Mouse (Mus musculus) common myeloid progenitor, adult 5-6 weeks (primary cell): Measurements from ENCODE around the gene Zdhhc5. TPM values are rescaled to one million over a fixed set of nuclear protein-coding genes. Genes with fewer than 3 reads are reported as not detected.

Experiments
- ATAC-seq: replicated peaks from 2 replicates; pipeline ENCODE4 v1.8.0; 2016; ENCODE audit warnings: low read depth, mild to moderate bottlenecking, moderate TSS enrichment, inconsistent platforms; ENCODE audit not compliant: poor library complexity, severe bottlenecking
- total RNA-seq: library from RNA; stranded (forward); fragments of 200-1000, 187-1606 nt; gene quantifications from 2 replicates; pipeline ENCODE4 v1.2.3, GENCODE M21; 2017

The Zdhhc5 gene
- total RNA-seq = 28.9 and 37.0 TPM in 2 replicates

DNA sequence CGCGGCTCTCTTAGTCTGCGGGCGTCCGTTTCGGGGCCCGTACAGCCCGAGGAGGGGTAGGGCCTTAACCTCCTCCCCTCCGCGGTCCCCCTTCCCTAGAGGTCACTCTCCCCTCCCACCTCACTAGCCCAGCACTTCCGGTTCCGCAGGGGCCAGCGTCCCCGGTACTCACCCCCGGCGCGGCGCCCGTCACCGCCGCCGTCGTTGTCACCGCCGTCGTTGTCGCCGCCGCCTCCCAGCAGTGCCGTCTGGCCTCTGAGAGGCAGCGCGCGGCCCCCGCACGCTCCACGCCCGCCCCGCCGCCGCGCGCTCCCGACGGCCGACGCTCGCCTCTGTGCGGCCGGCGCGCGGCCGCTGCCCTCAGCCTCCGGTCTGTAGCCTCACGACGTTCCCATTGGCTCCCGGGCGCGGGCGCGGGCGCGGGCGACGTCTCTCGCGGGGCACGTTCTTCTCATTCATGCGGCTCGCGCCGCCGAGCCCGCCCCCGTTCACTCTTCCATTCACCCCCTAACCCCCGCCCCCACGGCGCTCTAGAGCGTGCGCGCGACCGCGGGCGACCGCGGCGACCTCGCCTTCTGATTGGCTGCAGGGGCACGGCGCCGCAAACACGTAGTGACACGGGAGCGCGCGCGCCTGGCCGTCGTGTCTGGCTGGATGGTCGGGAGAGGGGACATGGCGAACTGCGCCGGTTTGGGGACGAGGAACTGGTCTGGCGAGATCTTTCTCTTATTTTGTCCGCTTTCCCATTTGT is at the start of gene Zdhhc5:
Gene Zdhhc5 (minus strand): TSS at position 370 of the 751 bp plus-strand sequence.
- ATAC-seq = peak; percentile 82

DNA sequence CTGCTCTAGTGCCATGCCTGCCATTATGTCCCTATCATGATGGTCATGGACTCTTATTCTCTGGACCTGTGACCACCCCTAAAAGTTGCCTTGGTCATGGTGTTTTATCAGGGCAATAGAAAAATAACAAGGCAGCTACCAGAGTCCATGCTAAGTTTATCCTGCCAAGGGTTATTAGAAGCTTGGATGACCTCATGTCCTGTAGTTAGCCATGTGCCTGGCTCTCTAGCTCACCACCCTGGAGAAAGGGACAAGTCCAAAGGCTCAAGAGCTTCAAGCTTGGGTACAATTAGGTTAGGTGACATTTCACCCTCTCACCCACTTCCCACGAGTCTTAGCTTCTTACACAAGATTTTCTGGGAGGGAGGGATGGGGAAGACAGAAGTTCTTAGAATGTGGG is 47.8 kb upstream of the Zdhhc5 start:
- no peak for ATAC-seq

GRCm38 (mm10) chr2:84762295-84762694 is 47.3 kb upstream of the Zdhhc5 start:
- no peak for ATAC-seq

- ATAC-seq = no peak
These were observed 46.9 kb upstream of the Zdhhc5 start for GRCm38 (mm10) chr2:84761840-84762239.

DNA sequence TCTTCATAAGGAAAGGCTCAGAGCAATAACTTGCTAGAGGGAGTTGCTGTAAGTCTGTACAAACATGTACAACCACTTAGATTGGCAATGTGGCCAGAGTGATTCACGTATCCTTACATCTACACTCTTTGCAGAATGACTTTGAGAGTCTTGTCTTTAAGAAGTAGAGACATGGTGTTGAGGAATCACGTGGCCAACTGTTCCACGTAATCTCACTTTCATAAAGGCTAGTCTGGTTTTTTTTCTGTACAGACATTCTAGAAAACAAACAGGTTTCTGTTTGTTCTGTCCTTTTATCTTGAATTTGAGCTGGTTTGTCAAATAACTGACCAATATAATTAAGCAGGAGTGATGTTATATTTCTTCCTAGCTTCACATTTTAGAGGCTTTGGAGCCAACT is 46.3 kb upstream of the Zdhhc5 start:
- no peak for ATAC-seq

DNA sequence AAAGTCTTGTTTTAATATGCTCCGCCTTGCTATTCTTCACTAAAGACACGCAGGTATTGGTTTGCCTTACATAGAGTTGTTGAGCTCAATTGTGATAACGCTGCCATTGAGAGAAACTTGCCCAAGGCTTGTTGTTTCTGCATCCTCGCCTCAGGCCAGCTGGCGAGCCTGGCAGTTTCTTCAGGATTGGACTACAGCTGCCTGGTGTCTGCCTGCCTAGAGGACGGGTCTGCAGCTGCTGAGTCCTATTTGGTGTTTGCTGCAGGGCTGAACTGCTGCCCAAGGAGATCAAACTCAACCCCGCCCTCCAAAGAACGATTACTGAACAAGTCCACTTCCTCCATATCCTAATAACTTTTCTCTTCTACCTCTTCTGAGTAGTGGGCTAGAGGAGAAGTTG is 45.8 kb upstream of the Zdhhc5 start:
- ATAC-seq = no peak

GRCm38 (mm10) chr2:84758542-84759127 is 43.7 kb upstream of the Zdhhc5 start:
- ATAC-seq = peak; percentile 93

DNA sequence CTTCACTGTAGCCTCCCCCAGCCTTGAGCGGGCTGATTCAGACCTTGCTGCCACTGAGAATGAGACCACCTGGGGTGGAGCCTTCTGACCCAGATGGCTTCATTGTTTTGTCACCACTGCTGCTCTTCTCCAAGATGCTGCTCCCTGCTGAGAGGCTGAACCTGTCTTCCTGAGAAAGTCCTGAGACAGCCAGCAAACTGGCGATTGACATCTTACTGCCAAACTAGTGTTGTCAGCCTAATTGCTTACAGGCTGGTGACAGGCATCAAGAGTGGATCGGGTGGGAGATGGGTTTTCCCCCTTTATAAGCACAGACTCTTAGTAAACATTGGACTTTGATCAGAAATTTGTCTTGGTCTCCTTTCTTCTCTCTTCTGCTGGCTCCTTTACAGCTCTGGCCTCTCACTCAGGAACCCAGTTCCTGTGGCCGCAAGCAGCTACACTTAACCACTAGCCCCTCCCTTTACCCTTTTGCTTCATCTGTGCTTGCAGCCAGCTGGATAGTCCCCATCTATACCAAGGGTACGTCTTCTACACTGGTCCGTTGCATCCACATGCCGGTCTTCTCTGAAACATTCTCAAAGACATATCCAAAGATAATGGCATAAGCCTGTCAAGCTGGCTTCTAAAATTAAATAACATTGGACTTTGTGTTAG is 42.2 kb upstream of the Zdhhc5 start:
- peak; percentile 74 for ATAC-seq

GRCm38 (mm10) chr2:84756245-84756644 is 41.3 kb upstream of the Zdhhc5 start:
- ATAC-seq = no peak

DNA sequence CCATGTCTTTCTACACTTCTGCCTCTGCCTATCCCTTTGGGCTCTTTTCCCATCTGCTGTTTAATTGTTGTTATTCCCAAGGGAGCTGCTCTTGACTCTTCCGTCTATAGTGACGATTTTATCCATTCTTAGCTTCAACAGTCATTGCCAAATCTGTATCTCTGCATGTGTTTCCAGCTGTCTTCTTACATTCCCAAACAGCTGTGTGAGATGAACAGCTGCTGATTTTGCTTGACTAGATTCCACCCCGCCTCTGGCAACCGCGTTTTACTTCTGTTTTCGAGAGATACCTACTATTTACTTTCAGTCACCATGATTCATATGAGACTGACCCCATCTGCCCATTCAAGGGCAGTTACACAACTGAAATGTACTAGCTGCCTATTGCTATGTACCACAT is 35.1 kb upstream of the Zdhhc5 start:
- ATAC-seq = no peak

DNA sequence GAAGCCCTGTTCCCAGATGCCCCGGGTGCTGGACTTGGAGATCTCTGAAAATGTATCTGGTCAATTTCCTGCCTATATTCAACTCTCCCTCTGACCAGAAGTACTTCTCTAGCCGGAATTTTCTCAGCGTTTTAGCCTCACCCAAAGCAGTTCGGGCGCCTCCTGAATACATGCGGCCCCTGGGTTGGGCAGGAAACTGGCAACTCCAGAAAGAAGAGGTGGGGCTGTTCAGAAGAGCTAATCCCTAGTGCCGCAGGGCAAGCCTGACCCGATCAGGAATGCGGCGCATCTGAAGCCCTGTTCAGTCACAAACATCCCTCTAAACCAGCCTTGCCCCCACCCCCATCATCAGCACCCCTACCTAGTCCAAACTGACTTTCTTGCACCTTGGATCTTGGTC is 29.1 kb upstream of the Zdhhc5 start:
- ATAC-seq = no peak

- peak; percentile 79 for ATAC-seq
These were observed 28.6 kb upstream of the Zdhhc5 start, which contains the start of gene Gm19426 for GRCm38 (mm10) chr2:84743561-84743960. Gene Gm19426 (minus strand): TSS chr2:84743655.

DNA sequence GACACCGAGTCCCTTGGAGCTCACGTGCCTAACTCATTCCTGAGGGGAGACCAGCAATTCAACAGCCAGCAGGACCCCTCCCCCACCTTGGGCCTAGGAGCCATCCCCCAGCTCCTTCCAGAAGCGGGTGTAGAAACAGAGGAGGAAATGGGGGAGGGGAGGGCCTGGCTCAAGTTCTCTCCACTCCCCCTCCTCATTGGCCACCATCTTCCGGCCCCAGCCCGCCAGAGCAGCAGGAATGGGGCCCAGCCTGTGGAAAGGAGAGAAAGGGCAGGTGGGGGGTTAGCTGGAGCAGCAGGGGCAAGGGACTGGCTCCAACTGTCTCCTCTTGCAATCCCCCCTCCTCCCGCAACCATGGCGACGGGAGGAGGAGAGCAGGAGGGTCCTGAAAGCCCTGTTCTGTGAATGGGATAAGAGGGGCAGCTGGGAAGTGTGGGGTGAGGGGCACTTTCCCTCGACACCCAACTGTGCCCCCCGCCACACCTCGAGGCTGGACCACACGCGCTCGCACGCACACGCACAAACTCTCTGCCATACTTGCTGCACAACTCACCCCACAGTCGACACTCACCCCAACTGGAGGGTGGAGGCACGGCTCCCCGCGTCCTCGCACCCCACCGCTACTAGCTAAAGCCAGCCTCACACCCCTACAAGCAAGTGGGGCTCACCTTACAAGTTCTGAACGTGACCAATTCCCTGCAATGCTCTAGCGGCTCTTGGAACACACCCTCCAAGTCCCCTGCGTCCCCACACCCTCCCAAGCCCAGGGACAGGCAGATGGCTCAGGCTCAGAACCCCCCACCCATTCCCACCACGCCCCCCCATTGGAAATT is 27.7 kb upstream of the Zdhhc5 start:
- peak; percentile 30 for ATAC-seq

DNA sequence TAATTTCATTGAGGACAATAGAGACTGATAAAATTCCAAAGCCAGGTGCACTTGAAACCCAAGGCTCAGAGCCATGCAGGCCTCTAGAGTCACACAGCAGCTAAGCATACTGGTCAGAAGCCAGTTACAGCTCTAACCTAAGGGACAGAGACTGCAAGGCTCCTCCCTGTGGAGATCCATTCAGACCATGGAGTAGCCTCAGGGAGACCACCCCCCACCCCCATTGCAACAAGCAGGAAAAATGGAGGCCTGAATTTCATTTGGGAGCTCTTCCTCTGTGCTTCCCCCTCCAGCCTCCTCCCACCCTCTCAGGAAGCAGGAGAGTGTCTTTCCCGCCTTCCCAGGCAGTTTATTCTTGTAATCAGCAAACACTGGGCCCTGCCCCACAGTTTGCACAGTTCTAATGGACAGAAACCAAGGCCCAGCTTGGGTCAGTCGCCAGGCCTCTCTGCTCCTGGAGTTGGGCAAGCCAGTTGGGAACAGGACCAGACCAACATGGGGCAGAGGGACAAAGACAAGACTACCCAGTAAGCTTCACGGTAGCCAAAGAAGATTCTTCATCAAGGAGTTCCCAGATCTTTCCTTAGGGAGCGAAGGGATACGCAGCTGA is 27.0 kb upstream of the Zdhhc5 start:
- no peak for ATAC-seq

DNA sequence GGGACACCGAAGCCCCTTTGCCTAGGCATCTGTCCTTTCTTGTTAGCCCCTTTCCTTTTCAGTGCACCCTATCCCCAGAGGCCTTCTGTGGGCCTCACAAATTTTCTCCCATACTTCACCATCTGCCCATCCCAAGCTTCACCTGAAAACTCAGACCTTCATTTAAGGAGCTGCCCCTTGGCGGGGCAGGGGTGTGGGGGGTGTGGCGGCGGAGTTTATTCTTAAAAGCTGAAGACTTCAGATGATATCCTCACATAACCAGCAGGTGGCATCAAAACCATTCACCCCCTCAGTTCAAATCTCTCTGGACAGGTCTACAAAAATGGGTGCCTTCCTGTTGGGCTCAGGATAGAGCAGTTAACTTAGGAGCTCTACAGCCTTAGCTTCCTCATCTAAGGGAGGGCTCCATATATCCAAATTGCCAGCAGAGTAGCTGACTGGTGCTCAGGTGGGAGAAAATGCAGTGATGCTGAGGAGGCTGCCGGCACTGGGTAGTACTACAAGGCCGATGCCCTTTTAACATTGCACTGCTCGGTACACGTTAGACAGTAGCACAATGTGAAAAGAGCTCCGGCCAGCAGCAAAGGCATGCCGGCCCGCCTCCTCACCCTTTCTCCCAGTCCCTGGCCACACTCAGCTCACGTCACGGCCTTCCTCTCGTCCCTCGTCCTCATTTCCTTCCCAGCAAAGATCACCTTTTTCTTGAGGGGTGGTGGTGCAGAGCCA is 25.8 kb upstream of the Zdhhc5 start:
- peak; percentile 23 for ATAC-seq

GRCm38 (mm10) chr2:84738271-84738911 is 23.4 kb upstream of the Zdhhc5 start:
- no peak for ATAC-seq

- 0 out of 2 replicates have a peak, but pooled peaks have one; percentile 5 for ATAC-seq
These were observed 22.5 kb upstream of the Zdhhc5 start for GRCm38 (mm10) chr2:84737451-84737925.

- no peak for ATAC-seq
These were observed 21.6 kb upstream of the Zdhhc5 start for GRCm38 (mm10) chr2:84736312-84737161.
